Mouse (Mus musculus) heart, adult 2 months (tissue): ENCODE data around the gene Rnf150.

ENCODE experiments used
- CTCF ChIP-seq: fragments of 200-600 bp; IDR thresholded peaks from 2 replicates; pipeline ENCODE4 v1.8.1; 2022; ENCODE audit warnings: antibody characterized with exemption, mild to moderate bottlenecking, moderate library complexity
- EP300 ChIP-seq: fragments of 200-500 bp; IDR thresholded peaks from 2 replicates; pipeline ENCODE4 v1.6.1; 2011; ENCODE audit warnings: low read depth, low read length, control low read depth; ENCODE audit not compliant: insufficient read depth
- POLR2A ChIP-seq: fragments of 200-500 bp; IDR thresholded peaks from 2 replicates; pipeline ENCODE4 v1.6.1; 2011; ENCODE audit warnings: mild to moderate bottlenecking, low read depth, low read length, control low read depth; ENCODE audit not compliant: insufficient read depth

DNA sequence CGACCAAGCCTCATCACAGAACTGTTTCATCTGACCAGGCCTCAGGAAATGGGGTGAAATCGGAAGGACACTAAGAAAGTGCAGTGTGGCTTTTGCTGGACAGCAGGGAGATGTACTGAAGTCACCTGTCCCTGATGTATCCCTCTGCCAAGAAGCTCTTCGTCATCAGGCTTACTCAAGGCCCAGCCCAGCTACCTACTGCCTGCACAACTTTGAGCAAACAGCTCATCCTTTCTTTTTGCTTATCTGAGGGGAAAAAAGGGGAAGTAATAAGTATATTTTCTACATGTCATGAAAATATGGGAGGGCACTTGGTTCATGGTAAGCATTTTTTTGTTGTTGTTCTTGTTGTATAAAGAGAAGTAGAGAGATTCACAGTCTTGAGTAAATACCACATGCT lies 191.6 kb downstream of the Rnf150 start:
- TF ChIP-seq CTCF (no peak), POLR2A (no peak), EP300 (no peak)
